Comparison of ENCODE assay signal across 11 mouse cellular contexts in the genomic region with DNA sequence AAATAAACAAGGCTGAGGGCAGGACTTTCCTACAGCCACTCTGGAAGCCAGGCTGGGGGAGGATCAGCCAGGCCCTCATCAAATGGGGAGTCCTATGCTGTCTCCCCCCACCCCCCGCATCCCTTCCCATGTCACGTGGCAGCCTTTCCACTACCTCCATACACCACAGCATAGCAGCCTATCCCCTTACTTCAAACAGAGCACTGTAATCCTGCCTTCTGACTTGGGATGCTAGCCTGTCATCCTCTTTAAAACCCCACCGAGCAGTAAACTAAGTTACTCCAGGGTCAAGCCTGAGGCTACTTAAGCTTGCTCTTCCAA.
DNase-seq lines count a peak whose midpoint lies in the region; ATAC-seq and TF ChIP-seq lines count a peak whose summit lies in the region.
"Had no signal": no experiment of that assay in that cellular context is flagged by ENCODE, and none has a peak within 500 bp of the region (broad histone marks: within the 10 kb centered on the region; RNA-seq: fewer than 3 reads in every experiment).

No protein-coding gene starts in this region.

- no peaks in the 10 kb centered on the region for H3K36me3 ChIP-seq in intestine, embryonic 14.5 days (ENCODE audit: control insufficient read depth, insufficient read depth, low read length)
- no peaks in the 10 kb centered on the region for H3K36me3 ChIP-seq in intestine, embryonic 15.5 days
- H3K36me3 ChIP-seq in midbrain, embryonic 12.5 days = no peaks in the 10 kb centered on the region
- H3K36me3 ChIP-seq in midbrain, embryonic 14.5 days (ENCODE audit: control insufficient read depth, insufficient read depth, low read length) = no peaks in the 10 kb centered on the region
- H3K36me3 ChIP-seq in limb, embryonic 11.5 days (ENCODE audit: control insufficient read depth, insufficient read depth, low read length) = no peaks in the 10 kb centered on the region
- no peaks in the 10 kb centered on the region for H3K36me3 ChIP-seq in stomach, postnatal 0 days (ENCODE audit: control insufficient read depth, insufficient read depth, low read length)

- no peak overlapping the region for H3K4me2 ChIP-seq in intestine, embryonic 14.5 days (ENCODE audit: low read length)
- H3K4me2 ChIP-seq in intestine, embryonic 15.5 days (replicated peaks) = no peak overlapping the region
- H3K4me2 ChIP-seq in midbrain, embryonic 12.5 days (replicated peaks) = no peak overlapping the region
- no peak overlapping the region for H3K4me2 ChIP-seq in midbrain, embryonic 14.5 days (ENCODE audit: low read length)
- no peak overlapping the region for H3K4me2 ChIP-seq in limb, embryonic 11.5 days (ENCODE audit: low read depth, severe bottlenecking)
- no peak overlapping the region for H3K4me2 ChIP-seq in stomach, postnatal 0 days (replicated peaks; ENCODE audit: low read depth)

- TF ChIP-seq EP300 in stomach, postnatal 0 days (optimal IDR thresholded peaks at IDR 0.05) = no peak

- TF ChIP-seq CTCF in stomach, postnatal 0 days (IDR thresholded peaks at IDR 0.05; ENCODE audit: low read depth) = no peak

- WGBS in intestine, embryonic 14.5 days = 25% methylated on average over 3 of the region's 3 CpGs
- 19% methylated on average over 3 of the region's 3 CpGs for WGBS in intestine, embryonic 15.5 days
- WGBS in midbrain, embryonic 12.5 days = 12% methylated on average over 3 of the region's 3 CpGs
- 21% methylated on average over 3 of the region's 3 CpGs for WGBS in midbrain, embryonic 14.5 days
- 45% methylated on average over 3 of the region's 3 CpGs for WGBS in limb, embryonic 11.5 days
- 31% methylated on average over 3 of the region's 3 CpGs for WGBS in stomach, postnatal 0 days

- no peak overlapping the region for H3K9ac ChIP-seq in intestine, embryonic 14.5 days (ENCODE audit: low read length)
- H3K9ac ChIP-seq in intestine, embryonic 15.5 days = no peak overlapping the region
- H3K9ac ChIP-seq in midbrain, embryonic 12.5 days (replicated peaks) = no peak overlapping the region
- no peak overlapping the region for H3K9ac ChIP-seq in midbrain, embryonic 14.5 days (replicated peaks; ENCODE audit: low read length)
- H3K9ac ChIP-seq in limb, embryonic 11.5 days (ENCODE audit: low read length) = no peak overlapping the region
- no peak overlapping the region for H3K9ac ChIP-seq in stomach, postnatal 0 days (ENCODE audit: low read length)

- DNase-seq in intestine, embryonic 14.5 days (ENCODE audit: low spot score) = no peak
- DNase-seq in midbrain, embryonic 14.5 days = no peak
- no peak for DNase-seq in limb, embryonic 11.5 days (ENCODE audit: low spot score)
- DNase-seq in stomach, postnatal 0 days (ENCODE audit: low spot score) = no peak
- no peak for DNase-seq in right cerebral cortex, postnatal 36 days (ENCODE audit: low spot score in 2 of 2)
- DNase-seq: heart, postnatal 14 days had no signal

- H3K4me1 ChIP-seq in intestine, embryonic 14.5 days (replicated peaks; ENCODE audit: control insufficient read depth, insufficient read depth, low read length) = peaks cover 9% of the 10 kb centered on the region
- H3K4me1 ChIP-seq in intestine, embryonic 15.5 days (replicated peaks) = peaks cover 11% of the 10 kb centered on the region
- H3K4me1 ChIP-seq in midbrain, embryonic 12.5 days = peaks cover 17% of the 10 kb centered on the region
- no peaks in the 10 kb centered on the region for H3K4me1 ChIP-seq in midbrain, embryonic 14.5 days (ENCODE audit: control insufficient read depth, insufficient read depth, low read length)
- no peaks in the 10 kb centered on the region for H3K4me1 ChIP-seq in limb, embryonic 11.5 days (ENCODE audit: control insufficient read depth, insufficient read depth, low read length)
- H3K4me1 ChIP-seq in stomach, postnatal 0 days (replicated peaks; ENCODE audit: control insufficient read depth, insufficient read depth) = no peaks in the 10 kb centered on the region

- no peaks in the 10 kb centered on the region for H3K27me3 ChIP-seq in intestine, embryonic 14.5 days (replicated peaks; ENCODE audit: control insufficient read depth, insufficient read depth, low read length)
- H3K27me3 ChIP-seq in intestine, embryonic 15.5 days (replicated peaks) = no peaks in the 10 kb centered on the region
- H3K27me3 ChIP-seq in midbrain, embryonic 12.5 days = no peaks in the 10 kb centered on the region
- no peaks in the 10 kb centered on the region for H3K27me3 ChIP-seq in midbrain, embryonic 14.5 days (ENCODE audit: control insufficient read depth, insufficient read depth, low read length)
- H3K27me3 ChIP-seq in limb, embryonic 11.5 days (ENCODE audit: control insufficient read depth, insufficient read depth, low read length) = no peaks in the 10 kb centered on the region
- H3K27me3 ChIP-seq in stomach, postnatal 0 days (ENCODE audit: control insufficient read depth, insufficient read depth, low read length) = no peaks in the 10 kb centered on the region

- no peaks in the 10 kb centered on the region for H3K9me3 ChIP-seq in intestine, embryonic 14.5 days (ENCODE audit: control insufficient read depth, low read length)
- H3K9me3 ChIP-seq in intestine, embryonic 15.5 days = no peaks in the 10 kb centered on the region
- H3K9me3 ChIP-seq in midbrain, embryonic 12.5 days = no peaks in the 10 kb centered on the region
- H3K9me3 ChIP-seq in midbrain, embryonic 14.5 days (ENCODE audit: control insufficient read depth, low read length) = no peaks in the 10 kb centered on the region
- H3K9me3 ChIP-seq in limb, embryonic 11.5 days (ENCODE audit: control insufficient read depth, low read length) = no peaks in the 10 kb centered on the region
- H3K9me3 ChIP-seq in stomach, postnatal 0 days (ENCODE audit: control insufficient read depth, low read length) = no peaks in the 10 kb centered on the region

- no peak overlapping the region for H3K4me3 ChIP-seq in intestine, embryonic 14.5 days (ENCODE audit: low read depth, low read length)
- no peak overlapping the region for H3K4me3 ChIP-seq in intestine, embryonic 15.5 days (replicated peaks)
- no peak overlapping the region for H3K4me3 ChIP-seq in midbrain, embryonic 12.5 days
- no peak overlapping the region for H3K4me3 ChIP-seq in midbrain, embryonic 14.5 days (replicated peaks; ENCODE audit: low read depth, low read length)
- H3K4me3 ChIP-seq in limb, embryonic 11.5 days (ENCODE audit: low read depth, low read length) = no peak overlapping the region
- H3K4me3 ChIP-seq in stomach, postnatal 0 days (ENCODE audit: low read depth, low read length) = no peak overlapping the region

- ATAC-seq in intestine, embryonic 14.5 days (replicated peaks; ENCODE audit: low FRiP score, low TSS enrichment, low read depth) = no peak
- no peak; the same call in 1 of the 2 replicates for ATAC-seq in intestine, embryonic 15.5 days
- 0 out of 2 replicates have a peak, but pooled peaks have one; percentile 60 for ATAC-seq in midbrain, embryonic 12.5 days (ENCODE audit: low FRiP score, low read depth)
- no peak for ATAC-seq in midbrain, embryonic 14.5 days (ENCODE audit: low FRiP score, low TSS enrichment)
- ATAC-seq in limb, embryonic 11.5 days (ENCODE audit: insufficient number of reproducible peaks, low FRiP score, low TSS enrichment, low read depth) = 0 out of 2 replicates have a peak, but pooled peaks have one; percentile 49
- peak; percentile 39; the same call in 1 of the 2 replicates for ATAC-seq in stomach, postnatal 0 days (ENCODE audit: low FRiP score, low TSS enrichment)
- ATAC-seq: activated CD4-positive, CD25-positive, alpha-beta regulatory T cell, adult 4 months; CD4-positive, CD25-positive, alpha-beta regulatory T cell, adult 4 months; inflammation-experienced regulatory T-cells, adult 6 months had no signal

- 0 out of 2 replicates have a peak overlapping the region, but pooled peaks have one; percentile 22 for H3K27ac ChIP-seq in intestine, embryonic 14.5 days (ENCODE audit: low read depth)
- no peak overlapping the region for H3K27ac ChIP-seq in intestine, embryonic 15.5 days
- H3K27ac ChIP-seq in midbrain, embryonic 12.5 days (replicated peaks) = 0 out of 2 replicates have a peak overlapping the region, but pooled peaks have one; percentile 25
- no peak overlapping the region for H3K27ac ChIP-seq in midbrain, embryonic 14.5 days (replicated peaks; ENCODE audit: low read depth, low read length)
- H3K27ac ChIP-seq in limb, embryonic 11.5 days (replicated peaks; ENCODE audit: low read depth, low read length) = no peak overlapping the region
- no peak overlapping the region for H3K27ac ChIP-seq in stomach, postnatal 0 days (replicated peaks)

Comparison
In these comparisons a context has a peak if more than half of its experiments do, and no peak if none do; other contexts are left out.
1. ATAC-seq: peak in midbrain, embryonic 12.5 days (single experiment), limb, embryonic 11.5 days (single experiment) and stomach, postnatal 0 days (single experiment); none in intestine, embryonic 14.5 days (single experiment), intestine, embryonic 15.5 days (single experiment) and midbrain, embryonic 14.5 days (single experiment).
2. H3K27ac ChIP-seq: peak in intestine, embryonic 14.5 days (single experiment) and midbrain, embryonic 12.5 days (single experiment); none in intestine, embryonic 15.5 days (single experiment), midbrain, embryonic 14.5 days (single experiment), limb, embryonic 11.5 days (single experiment) and stomach, postnatal 0 days (single experiment).